Mouse (Mus musculus) intestine, postnatal 0 days (tissue): ENCODE results near the gene Olfr43. TPM values are rescaled to one million over a fixed set of nuclear protein-coding genes. Genes with fewer than 3 reads are reported as not detected.

ENCODE experiments used
- ATAC-seq: fragments of 200-750 bp; cut with Nextera tagmentation; 2 replicates; pipeline ENCODE4 v1.8.0; 2017; ENCODE audit warnings: mild to moderate bottlenecking, moderate TSS enrichment, moderate library complexity
- H3K27ac ChIP-seq: fragments of 300-500 bp; sonication (generic); 2 replicates; pipeline ENCODE4 v1.5.1; 2014; ENCODE audit warnings: mild to moderate bottlenecking, low read depth, low read length, moderate library complexity
- H3K27me3 ChIP-seq: fragments of 300-500 bp; sonication (generic); replicated peaks from 2 replicates; pipeline ENCODE4 v1.6.1; 2014; ENCODE audit warnings: low read length, mixed read lengths; ENCODE audit not compliant: control insufficient read depth, insufficient read depth
- H3K36me3 ChIP-seq: fragments of 300-500 bp; sonication (generic); 2 replicates; pipeline ENCODE4 v1.6.1; 2014; ENCODE audit warnings: mild to moderate bottlenecking, moderate library complexity; ENCODE audit not compliant: control insufficient read depth, insufficient read depth
- H3K4me1 ChIP-seq: fragments of 300-500 bp; sonication (generic); replicated peaks from 2 replicates; pipeline ENCODE4 v1.6.1; 2014; ENCODE audit warnings: antibody characterized with exemption, low read length, mixed read lengths; ENCODE audit not compliant: control insufficient read depth, insufficient read depth
- H3K4me2 ChIP-seq: fragments of 300-500 bp; sonication (generic); replicated peaks from 2 replicates; pipeline ENCODE4 v1.6.1; 2014; ENCODE audit warnings: low read depth, mild to moderate bottlenecking, moderate library complexity
- H3K4me3 ChIP-seq: fragments of 300-500 bp; sonication (generic); 2 replicates; pipeline ENCODE4 v1.5.1; 2014; ENCODE audit warnings: low read depth, low read length
- H3K9ac ChIP-seq: fragments of 300-500 bp; sonication (generic); 2 replicates; pipeline ENCODE4 v1.6.1; 2014; ENCODE audit warnings: mild to moderate bottlenecking, low read depth, low read length
- H3K9me3 ChIP-seq: fragments of 300-500 bp; sonication (generic); 2 replicates; pipeline ENCODE4 v1.6.1; 2016; ENCODE audit warnings: mixed run types; ENCODE audit not compliant: control insufficient read depth
- CTCF ChIP-seq: sonication (generic); IDR thresholded peaks from 2 replicates; pipeline ENCODE4 v1.5.1; 2016; ENCODE audit warnings: low read depth, mild to moderate bottlenecking, control low read depth, antibody characterized with exemption, moderate library complexity
- WGBS: fragments of 180-500 bp; shearing (Covaris S2); extraction: QIAGEN DNeasy Blood & Tissue Kit; methylation state at CpG from one replicate; pipeline ENCODE4 v1.1.7; 2014; 5-methylcytosine and 5-hydroxymethylcytosine counted together
- polyA plus RNA-seq: library from polyadenylated mRNA; unstranded; fragments of >200 nt; fragmentation: Nextera tagmentation; extraction: Ambion mirVana; gene quantifications from 2 replicates; pipeline ENCODE4 v1.2.1, GENCODE M21; 2015

The Olfr43 gene
- polyA plus RNA-seq: not detected in 2 replicates

GRCm38 (mm10) chr11:74211279-74211678 is at the start of gene Olfr43:
Gene Olfr43, minus strand, starts transcription at chr11:74211379.
- Histone ChIP-seq H3K27ac (no peak within 1 kb of the TSS), H3K4me1 (no peaks in the 10 kb centered on the region), H3K27me3 (no peaks in the 10 kb centered on the region), H3K9me3 (no peaks in the 10 kb centered on the region), H3K9ac (no peak within 1 kb of the TSS), H3K4me2 (no peak within 1 kb of the TSS), H3K4me3 (no peak within 1 kb of the TSS), H3K36me3 (no peaks in the 10 kb centered on the region)
- 66% methylated on average over 1 of the region's 1 CpGs for WGBS
- no peak for TF ChIP-seq CTCF
- no peak for ATAC-seq

- Histone ChIP-seq H3K4me3 (no peak within 1 kb of the TSS), H3K27me3 (no peaks in the 10 kb centered on the region), H3K4me2 (no peak within 1 kb of the TSS), H3K36me3 (no peaks in the 10 kb centered on the region), H3K9me3 (no peaks in the 10 kb centered on the region), H3K27ac (no peak within 1 kb of the TSS), H3K4me1 (no peaks in the 10 kb centered on the region), H3K9ac (no peak within 1 kb of the TSS)
- no peak for ATAC-seq
- TF ChIP-seq CTCF: no peak
- 41% methylated on average over 2 of the region's 2 CpGs for WGBS
These were observed 48.3 kb upstream of the Olfr43 start, which contains the start of gene Olfr406 for GRCm38 (mm10) chr11:74259508-74259907. Gene Olfr406, plus strand, starts transcription at chr11:74259808.

- no peak overlapping the region for H3K27ac ChIP-seq
- 92% methylated on average over 3 of the region's 3 CpGs for WGBS
These were observed 30.0 kb upstream of the Olfr43 start for GRCm38 (mm10) chr11:74241201-74241600.

DNA sequence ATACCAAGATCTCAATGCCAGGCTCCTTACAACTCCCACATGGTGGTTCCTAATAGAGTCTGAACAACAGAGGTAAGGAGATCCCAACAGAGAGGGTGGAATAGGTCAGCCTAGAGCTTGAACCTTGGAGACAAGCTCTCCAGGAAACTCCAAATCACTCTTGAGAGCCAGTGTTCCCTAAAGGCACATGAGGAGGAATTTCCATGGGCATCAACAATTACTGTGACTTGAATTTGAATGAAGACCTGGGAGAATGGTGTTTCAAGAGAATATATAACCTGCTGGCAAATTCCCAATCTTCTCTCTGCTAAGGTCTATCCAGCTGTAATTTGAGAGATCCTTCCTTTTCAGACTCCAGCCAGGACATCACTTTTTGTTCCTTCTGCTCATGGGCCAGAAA is 25.2 kb downstream of the Olfr43 start, which contains the start of gene Olfr403:
Gene Olfr403, plus strand, starts transcription at position 301 of the 400 bp plus-strand sequence.
- Histone ChIP-seq H3K9me3 (no peaks in the 10 kb centered on the region), H3K36me3 (no peaks in the 10 kb centered on the region), H3K4me2 (no peak within 1 kb of the TSS), H3K4me1 (no peaks in the 10 kb centered on the region), H3K27me3 (no peaks in the 10 kb centered on the region), H3K4me3 (no peak within 1 kb of the TSS), H3K27ac (no peak within 1 kb of the TSS), H3K9ac (no peak within 1 kb of the TSS)
- TF ChIP-seq CTCF: no peak
- no peak for ATAC-seq

More at GRCm38 (mm10) chr11:74241201-74241600, 30.0 kb upstream of the Olfr43 start:
- Histone ChIP-seq H3K4me2 (no peak overlapping the region), H3K9ac (no peak overlapping the region), H3K36me3 (no peaks in the 10 kb centered on the region), H3K4me3 (no peak overlapping the region), H3K9me3 (no peaks in the 10 kb centered on the region), H3K27me3 (no peaks in the 10 kb centered on the region), H3K4me1 (no peaks in the 10 kb centered on the region)
- TF ChIP-seq CTCF: no peak
- no peak for ATAC-seq

DNA sequence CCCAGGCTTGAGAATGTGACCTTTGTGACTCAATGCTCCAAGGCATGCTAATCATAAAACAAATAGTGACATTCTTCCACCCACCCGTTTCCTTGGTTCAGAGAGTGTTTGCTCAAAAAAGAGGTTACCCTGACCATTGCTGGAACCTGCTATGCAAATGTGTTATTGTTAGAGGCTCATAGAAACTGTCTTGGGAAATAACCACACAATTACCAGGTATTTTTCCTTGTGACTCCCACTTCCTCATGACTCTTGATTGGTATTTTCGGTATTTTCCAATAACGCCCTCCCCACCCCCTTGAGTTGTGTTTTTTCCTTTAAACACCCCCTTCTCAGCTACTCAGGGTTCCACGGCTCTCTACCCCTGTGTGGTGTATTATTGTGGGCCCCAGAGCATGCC is 27.4 kb downstream of the Olfr43 start:
- Histone ChIP-seq H3K9ac (no peak overlapping the region), H3K9me3 (no peaks in the 10 kb centered on the region), H3K27ac (no peak overlapping the region), H3K27me3 (no peaks in the 10 kb centered on the region), H3K4me1 (no peaks in the 10 kb centered on the region), H3K4me2 (no peak overlapping the region), H3K36me3 (no peaks in the 10 kb centered on the region), H3K4me3 (no peak overlapping the region)
- no peak for ATAC-seq
- 72% methylated on average over 4 of the region's 4 CpGs for WGBS
- no peak for TF ChIP-seq CTCF

DNA sequence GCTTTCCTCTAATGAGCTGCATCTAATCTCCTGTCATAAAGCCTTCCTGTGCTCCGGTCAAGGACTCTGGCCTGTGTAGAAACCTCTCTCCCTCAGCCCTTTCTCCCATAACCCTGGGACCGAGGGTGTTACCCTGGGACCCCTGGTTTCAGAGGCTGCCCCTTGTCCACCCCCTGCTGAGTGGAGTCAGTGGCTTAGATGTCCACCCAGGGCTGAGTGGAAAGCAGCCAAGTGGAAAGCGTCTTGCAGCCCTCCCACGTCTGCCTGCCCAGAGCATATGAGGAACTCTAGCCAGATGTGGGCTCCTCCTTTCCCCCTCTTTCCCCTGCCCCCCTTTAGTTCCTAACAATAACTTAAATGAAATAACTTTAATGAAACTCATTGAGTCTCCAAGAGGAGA is 28.0 kb downstream of the Olfr43 start:
- Histone ChIP-seq H3K9ac (no peak overlapping the region), H3K9me3 (no peaks in the 10 kb centered on the region), H3K4me1 (no peaks in the 10 kb centered on the region), H3K36me3 (no peaks in the 10 kb centered on the region), H3K4me2 (no peak overlapping the region), H3K27me3 (no peaks in the 10 kb centered on the region), H3K4me3 (no peak overlapping the region), H3K27ac (no peak overlapping the region)
- no peak for TF ChIP-seq CTCF
- ATAC-seq: no peak
- WGBS: 75% methylated on average over 4 of the region's 4 CpGs

- H3K27me3 ChIP-seq: no peaks in the 10 kb centered on the region
- no peak overlapping the region for H3K4me3 ChIP-seq
- no peaks in the 10 kb centered on the region for H3K9me3 ChIP-seq
- no peak overlapping the region for H3K27ac ChIP-seq
- no peaks in the 10 kb centered on the region for H3K4me1 ChIP-seq
- no peak overlapping the region for H3K4me2 ChIP-seq
- no peaks in the 10 kb centered on the region for H3K36me3 ChIP-seq
- no peak overlapping the region for H3K9ac ChIP-seq
- no peak for ATAC-seq
- TF ChIP-seq CTCF: no peak
These were observed 42.4 kb downstream of the Olfr43 start for GRCm38 (mm10) chr11:74168771-74169170.

Other genes starting within 250 kb of the Olfr43 start
- gene Olfr398, start 221.0 kb downstream of the Olfr43 start, polyA plus RNA-seq: not detected in 2 replicates
- not detected in 2 replicates for gene Olfr139, start 154.8 kb downstream of the Olfr43 start, polyA plus RNA-seq
- gene Olfr399, start 154.8 kb downstream of the Olfr43 start, polyA plus RNA-seq: not detected in 2 replicates
- gene Zfp616, start 141.4 kb downstream of the Olfr43 start, polyA plus RNA-seq: not detected in 2 replicates
- gene Olfr401, start 97.7 kb downstream of the Olfr43 start, polyA plus RNA-seq: not detected in 2 replicates
- gene Olfr402, start 57.9 kb downstream of the Olfr43 start, polyA plus RNA-seq: not detected in 2 replicates
- not detected in 2 replicates for gene Olfr403, start 25.1 kb downstream of the Olfr43 start, polyA plus RNA-seq
- gene Olfr406, start 48.4 kb upstream of the Olfr43 start, polyA plus RNA-seq: not detected in 2 replicates
- gene Olfr59, start 72.4 kb upstream of the Olfr43 start, polyA plus RNA-seq: not detected in 2 replicates
- not detected in 2 replicates for gene Olfr410, start 126.7 kb upstream of the Olfr43 start, polyA plus RNA-seq
- not detected in 2 replicates for gene Olfr411, start 141.3 kb upstream of the Olfr43 start, polyA plus RNA-seq
- not detected in 2 replicates for gene Olfr412, start 150.7 kb upstream of the Olfr43 start, polyA plus RNA-seq